Mouse (Mus musculus) kidney, postnatal 0 days (tissue): ENCODE data around the gene Hlcs. TPM values are rescaled to one million over a fixed set of nuclear protein-coding genes. Genes with fewer than 3 reads are reported as not detected.
A peak's percentile ranks its signal among the peaks of the same experiment; 100 is the strongest.

Experiments used
- ATAC-seq: fragments of 200-750 bp; cut with Nextera tagmentation; replicated peaks from 2 replicates; pipeline ENCODE4 v1.8.0; 2017; ENCODE audit warnings: low read depth, moderate number of reproducible peaks, moderate TSS enrichment, moderate library complexity; ENCODE audit not compliant: low FRiP score
- DNase-seq: peaks from one replicate; pipeline ENCODE4 v3.0.0-alpha.2; 2016; ENCODE audit warnings: low spot score
- H3K27ac ChIP-seq: fragments of 300-500 bp; sonication (generic); 2 replicates; pipeline ENCODE4 v1.5.1; 2014; ENCODE audit warnings: mild to moderate bottlenecking
- H3K27me3 ChIP-seq: fragments of 300-500 bp; sonication (generic); 2 replicates; pipeline ENCODE4 v1.6.1; 2014; ENCODE audit warnings: low read length, mixed read lengths; ENCODE audit not compliant: insufficient read depth
- H3K36me3 ChIP-seq: fragments of 300-500 bp; sonication (generic); 2 replicates; pipeline ENCODE4 v1.6.1; 2014; ENCODE audit warnings: low read length, mixed read lengths; ENCODE audit not compliant: insufficient read depth
- H3K4me1 ChIP-seq: fragments of 300-500 bp; sonication (generic); replicated peaks from 2 replicates; pipeline ENCODE4 v1.6.1; 2014; ENCODE audit warnings: antibody characterized with exemption, low read length, mixed read lengths; ENCODE audit not compliant: insufficient read depth
- H3K4me2 ChIP-seq: fragments of 300-500 bp; sonication (generic); 2 replicates; pipeline ENCODE4 v1.6.1; 2014; ENCODE audit warnings: mild to moderate bottlenecking, low read length, moderate library complexity, mixed read lengths
- H3K4me3 ChIP-seq: fragments of 300-500 bp; sonication (generic); replicated peaks from 2 replicates; pipeline ENCODE4 v1.5.1; 2014; ENCODE audit warnings: low read depth, low read length
- H3K9ac ChIP-seq: fragments of 300-500 bp; sonication (generic); 2 replicates; pipeline ENCODE4 v1.6.1; 2014; ENCODE audit warnings: low read depth, low read length
- H3K9me3 ChIP-seq: fragments of 300-500 bp; sonication (generic); replicated peaks from 2 replicates; pipeline ENCODE4 v1.6.1; 2016; ENCODE audit warnings: low read length, inconsistent platforms, mixed read lengths
- CTCF ChIP-seq: IDR thresholded peaks from 2 replicates; pipeline ENCODE4 v1.5.1; 2016; ENCODE audit warnings: antibody characterized with exemption, low read depth, mild to moderate bottlenecking, moderate library complexity
- WGBS: fragments of 180-500 bp; shearing (Covaris S2); extraction: QIAGEN DNeasy Blood & Tissue Kit; methylation state at CpG from one replicate; pipeline ENCODE4 v1.1.7; 2014; 5-methylcytosine and 5-hydroxymethylcytosine counted together
- polyA plus RNA-seq: library from polyadenylated mRNA; unstranded; fragments of >200 nt; fragmentation: Nextera tagmentation; extraction: Ambion mirVana; gene quantifications from 2 replicates; pipeline ENCODE4 v1.2.1, GENCODE M21; 2015

Gene Hlcs
- polyA plus RNA-seq, 1 experiment from 2014 or later = 5.0 TPM

- no peak for TF ChIP-seq CTCF
- H3K4me1 ChIP-seq = peaks cover 5% of the 10 kb centered on the region; the same call in 1 of the 2 replicates
- no peak overlapping the region for H3K9ac ChIP-seq
- H3K36me3 ChIP-seq = no peaks in the 10 kb centered on the region
- no peak for DNase-seq
- 11% methylated on average over 12 of the region's 12 CpGs for WGBS
- H3K27ac ChIP-seq = no peak overlapping the region
- H3K4me3 ChIP-seq = no peak overlapping the region
- no peak overlapping the region for H3K4me2 ChIP-seq
- ATAC-seq = peak; percentile 88
- H3K27me3 ChIP-seq = peaks cover 45% of the 10 kb centered on the region
- no peaks in the 10 kb centered on the region for H3K9me3 ChIP-seq
Measured at GRCm38 (mm10) chr16:94097724-94098455, 215.5 kb downstream of the Hlcs start.

GRCm38 (mm10) chr16:94096479-94096878 lies 216.9 kb downstream of the Hlcs start:
- no peak for TF ChIP-seq CTCF

GRCm38 (mm10) chr16:94095109-94095822 lies 218.1 kb downstream of the Hlcs start:
- Histone ChIP-seq H3K36me3 (no peaks in the 10 kb centered on the region), H3K9ac (no peak overlapping the region), H3K4me2 (no peak overlapping the region), H3K27ac (no peak overlapping the region), H3K27me3 (peaks cover 69% of the 10 kb centered on the region), H3K9me3 (no peaks in the 10 kb centered on the region), H3K4me3 (no peak overlapping the region), H3K4me1 (peaks cover 5% of the 10 kb centered on the region; the same call in 1 of the 2 replicates)
- no peak for ATAC-seq
- no peak for DNase-seq
- TF ChIP-seq CTCF = no peak
- under 1% methylated on average over 26 of the region's 26 CpGs for WGBS

More at GRCm38 (mm10) chr16:94096479-94096878, 216.9 kb downstream of the Hlcs start:
- H3K36me3 ChIP-seq = no peaks in the 10 kb centered on the region
- no peak overlapping the region; the same call in 1 of the 2 replicates for H3K27ac ChIP-seq
- no peak overlapping the region for H3K9ac ChIP-seq
- no peak overlapping the region for H3K4me3 ChIP-seq
- H3K4me2 ChIP-seq = no peak overlapping the region
- peaks cover 5% of the 10 kb centered on the region; the same call in 1 of the 2 replicates for H3K4me1 ChIP-seq
- ATAC-seq = no peak
- no peaks in the 10 kb centered on the region for H3K9me3 ChIP-seq
- 3% methylated on average over 14 of the region's 14 CpGs for WGBS
- DNase-seq = no peak
- H3K27me3 ChIP-seq = peaks cover 57% of the 10 kb centered on the region

GRCm38 (mm10) chr16:94094251-94095108 lies 218.9 kb downstream of the Hlcs start:
- no peak overlapping the region for H3K27ac ChIP-seq
- H3K9ac ChIP-seq = no peak overlapping the region
- H3K9me3 ChIP-seq = no peaks in the 10 kb centered on the region
- DNase-seq (no peak), ATAC-seq (no peak)
- peaks cover 76% of the 10 kb centered on the region for H3K27me3 ChIP-seq
- peaks cover 5% of the 10 kb centered on the region; the same call in 1 of the 2 replicates for H3K4me1 ChIP-seq
- H3K4me3 ChIP-seq = no peak overlapping the region
- H3K4me2 ChIP-seq = no peak overlapping the region; the same call in 1 of the 2 replicates
- H3K36me3 ChIP-seq = no peaks in the 10 kb centered on the region
- WGBS = 2% methylated on average over 47 of the region's 48 CpGs
- TF ChIP-seq CTCF = no peak

GRCm38 (mm10) chr16:94093151-94093863 lies 220.1 kb downstream of the Hlcs start:
- WGBS = 3% methylated on average over 24 of the region's 24 CpGs
- Histone ChIP-seq H3K27me3 (peaks cover 87% of the 10 kb centered on the region), H3K4me3 (no peak overlapping the region), H3K27ac (no peak overlapping the region), H3K4me2 (0 out of 2 replicates have a peak overlapping the region, but pooled peaks have one; percentile 13), H3K9ac (no peak overlapping the region), H3K4me1 (peaks cover 5% of the 10 kb centered on the region; the same call in 1 of the 2 replicates), H3K9me3 (no peaks in the 10 kb centered on the region), H3K36me3 (no peaks in the 10 kb centered on the region)
- ATAC-seq (no peak), DNase-seq (no peak)
- TF ChIP-seq CTCF = no peak
